Mouse (Mus musculus): ENCODE measurements around the gene Vmn1r58. TPM values are rescaled to one million over a fixed set of nuclear protein-coding genes. Genes with fewer than 3 reads are reported as not detected.

The Vmn1r58 gene
- total RNA-seq (2023) = not detected

GRCm38 (mm10) chr7:5413296-5413695, at the start of gene Vmn1r58:
Gene Vmn1r58 (minus strand): TSS chr7:5413396.

GRCm38 (mm10) chr7:5456674-5457073, 43.5 kb upstream of the Vmn1r58 start, which contains the start of gene Vmn1r59:
Gene Vmn1r59 (minus strand): TSS chr7:5456774.

Other genes with a start within 250 kb of the Vmn1r58 start
- gene Vmn1r56, start 216.6 kb downstream of the Vmn1r58 start, total RNA-seq (2023) = not detected
- not detected for gene Vmn1r57, start 194.9 kb downstream of the Vmn1r58 start, total RNA-seq (2023)
- gene Gm5065, start 62.9 kb downstream of the Vmn1r58 start, total RNA-seq (2023) = not detected
- not detected for gene Nlrp2, start 62.4 kb downstream of the Vmn1r58 start, total RNA-seq (2023)
- gene Vmn1r59, start 43.4 kb upstream of the Vmn1r58 start, total RNA-seq (2023) = not detected
- not detected for gene Vmn2r28, start 80.6 kb upstream of the Vmn1r58 start, total RNA-seq (2023)
- gene Vmn1r60, start 133.9 kb upstream of the Vmn1r58 start, total RNA-seq (2023) = not detected
- not detected for gene Vmn1r61, start 199.9 kb upstream of the Vmn1r58 start, total RNA-seq (2023)